Mouse (Mus musculus): ENCODE results near the gene Gm382.

DNA sequence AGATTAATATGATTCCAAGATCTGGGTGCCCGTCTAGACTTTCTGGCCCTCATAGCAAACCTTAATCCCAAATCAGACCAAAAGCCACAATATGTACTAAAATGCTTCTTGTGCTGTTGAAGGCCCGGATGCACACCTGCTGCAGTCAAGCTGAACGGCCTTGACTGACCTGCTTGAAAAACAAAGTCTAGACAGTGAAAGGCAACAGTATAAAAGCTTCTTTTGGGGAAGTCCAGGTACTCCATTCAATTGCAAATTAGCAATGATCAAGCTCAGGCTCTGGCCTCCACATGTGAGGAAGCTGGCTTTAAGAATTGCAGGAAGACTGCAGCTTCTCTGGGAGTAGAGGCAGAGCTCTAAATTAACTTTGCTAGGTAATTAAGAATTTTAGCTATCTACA lies 54.2 kb downstream of the Gm382 start:
- TF ChIP-seq POLR2A (IDR thresholded peaks at IDR 0.05; ENCODE audit: borderline replicate concordance, extremely low read depth, insufficient read depth, insufficient read length, poor library complexity, severe bottlenecking) (no peak), CTCF (IDR thresholded peaks at IDR 0.05; ENCODE audit: borderline replicate concordance, extremely low read depth, insufficient read depth, insufficient read length) (no peak)
